Mouse (Mus musculus) megakaryocyte progenitor cell, adult 5-6 weeks (primary cell): ENCODE measurements around the gene Olfr1019. TPM values are rescaled to one million over a fixed set of nuclear protein-coding genes. Genes with fewer than 3 reads are reported as not detected.

Experiments
- ATAC-seq: replicated peaks from 2 replicates; pipeline ENCODE4 v1.8.0; 2016; ENCODE audit warnings: mild to moderate bottlenecking, moderate TSS enrichment, inconsistent platforms; ENCODE audit not compliant: poor library complexity
- total RNA-seq, 2 experiments: library from RNA; stranded (forward) in 1 of 2; stranded (reverse) in 1 of 2; fragments of 157-497, 149-512 nt in 1 of 2; fragments of 200-1000 nt in 1 of 2; gene quantifications; 2 replicates each; pipeline versions ENCODE4 v1.2.3 to v1.2.4; 2015 to 2017

The Olfr1019 gene
- total RNA-seq (2015) (not detected in 2 replicates), total RNA-seq (2017) (not detected in 2 replicates)

DNA sequence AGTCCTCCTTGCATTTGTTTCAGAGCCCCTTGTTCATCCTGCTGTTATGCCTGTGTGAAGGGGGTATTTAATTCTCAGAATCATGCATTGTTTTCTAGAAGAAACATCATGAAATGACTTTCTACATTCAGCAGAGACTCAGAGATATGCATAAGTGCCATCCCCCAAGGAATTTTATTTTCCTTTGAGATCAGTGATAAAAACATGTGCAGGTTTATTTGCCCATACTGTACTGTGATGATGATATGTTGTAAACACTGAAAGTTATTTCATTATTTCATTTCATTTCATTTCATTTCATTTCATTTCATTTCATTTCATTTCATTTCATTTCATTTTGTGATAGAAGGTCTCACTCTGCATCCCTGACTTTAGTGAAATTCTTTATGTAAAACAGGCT lies at the start of gene Olfr1019:
Gene Olfr1019, minus strand, starts transcription at position 101 of the 400 bp plus-strand sequence.
- ATAC-seq = no peak

DNA sequence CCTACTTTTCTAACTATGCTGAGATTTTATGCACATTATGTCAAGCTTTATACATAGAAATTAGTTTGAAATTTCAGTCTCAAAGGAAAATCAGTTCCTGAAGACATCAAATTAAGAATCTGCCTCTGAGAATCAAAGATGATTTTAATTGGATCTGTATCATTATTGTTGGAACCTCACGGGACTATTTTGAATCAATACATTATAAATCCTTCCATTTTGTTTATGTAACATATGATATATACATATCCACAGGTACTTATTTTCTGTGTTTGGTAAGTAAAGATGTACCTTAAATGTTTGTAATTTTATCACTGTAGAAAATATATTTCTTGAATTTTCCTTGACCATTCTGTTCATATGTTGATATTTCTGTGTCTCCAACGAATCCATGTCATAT lies 40.1 kb upstream of the Olfr1019 start, which contains the start of gene Olfr1023:
Gene Olfr1023, plus strand, starts transcription at position 301 of the 400 bp plus-strand sequence.
- no peak for ATAC-seq

DNA sequence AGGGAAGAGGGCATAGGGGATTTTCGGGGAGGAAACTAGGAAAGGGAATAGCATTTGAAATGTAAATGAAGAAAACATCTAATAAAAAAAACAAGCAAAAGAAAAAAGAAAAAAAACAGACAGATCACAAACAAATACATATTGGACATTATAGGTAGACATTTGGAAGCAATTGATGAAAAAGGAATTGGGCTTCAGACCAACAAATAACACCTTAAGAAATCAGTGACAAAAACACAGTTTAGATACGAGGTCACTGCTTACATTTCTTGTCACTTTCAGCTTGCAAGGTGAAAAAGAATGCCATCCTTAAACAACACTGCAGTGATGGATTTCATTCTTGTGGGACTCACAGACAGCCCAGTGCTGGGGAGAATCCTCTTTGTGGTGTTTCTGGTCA lies 23.0 kb upstream of the Olfr1019 start, which contains the start of gene Olfr1022:
Gene Olfr1022, plus strand, starts transcription at position 301 of the 400 bp plus-strand sequence.
- no peak for ATAC-seq

DNA sequence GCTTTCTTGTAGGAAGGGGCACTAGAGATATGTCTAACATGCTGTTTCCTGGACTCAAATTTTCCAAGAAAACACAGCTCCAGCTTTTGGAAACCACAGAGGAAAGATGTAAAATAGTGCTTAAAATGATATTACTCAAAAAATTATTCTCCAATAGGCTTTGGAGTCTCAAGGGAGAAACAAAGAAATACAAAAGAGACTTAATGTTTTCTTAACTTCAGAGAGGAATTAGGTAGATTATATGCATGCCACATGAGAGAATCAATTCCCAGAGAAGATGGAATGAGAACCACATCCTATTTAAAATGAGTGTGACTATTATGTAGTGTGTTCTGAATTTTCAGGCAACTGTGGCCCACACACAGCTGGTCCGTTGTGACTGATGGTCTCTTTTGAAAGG lies 1.4 kb upstream of the Olfr1019 start, which contains the start of gene Olfr1020:
Gene Olfr1020, plus strand, starts transcription at position 301 of the 400 bp plus-strand sequence.
- no peak for ATAC-seq

DNA sequence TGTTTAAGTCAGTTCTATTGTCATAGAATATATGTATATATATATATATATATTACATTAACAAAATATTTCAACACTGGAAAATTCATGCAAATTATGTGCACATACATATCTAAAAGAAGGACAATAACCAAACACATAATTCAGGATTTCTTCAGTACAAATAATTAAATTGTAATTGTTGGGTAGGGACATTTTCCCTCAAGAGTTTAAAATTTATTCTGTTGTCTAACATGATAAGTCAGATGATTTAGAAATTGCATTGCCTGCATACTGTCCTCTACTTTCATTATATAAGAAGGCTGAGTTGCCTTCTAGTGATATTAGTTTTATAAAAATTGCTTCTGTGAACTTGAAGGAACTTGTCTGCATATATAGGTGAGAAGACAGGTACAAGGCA lies 27.1 kb downstream of the Olfr1019 start, which contains the start of gene Olfr1018:
Gene Olfr1018, plus strand, starts transcription at position 301 of the 400 bp plus-strand sequence.
- no peak for ATAC-seq

DNA sequence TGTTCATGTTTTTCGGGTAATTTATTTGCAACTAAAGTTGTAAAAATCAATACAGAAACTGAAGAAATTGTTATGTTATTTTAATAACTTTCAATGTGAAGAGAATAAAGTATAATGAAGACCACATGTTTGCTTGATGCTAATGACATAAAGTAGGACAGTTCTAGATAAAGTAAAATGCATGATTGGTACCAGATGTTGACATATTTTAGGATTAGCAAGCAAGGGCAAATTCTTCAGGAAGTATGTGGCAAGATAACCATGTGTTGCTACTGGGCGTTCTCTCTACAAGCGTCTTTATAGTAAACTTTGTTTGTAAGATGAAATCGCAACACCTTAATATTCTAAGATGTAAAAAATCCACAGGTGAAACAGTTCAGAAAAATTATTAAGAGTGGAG lies 40.8 kb downstream of the Olfr1019 start:
- no peak for ATAC-seq

DNA sequence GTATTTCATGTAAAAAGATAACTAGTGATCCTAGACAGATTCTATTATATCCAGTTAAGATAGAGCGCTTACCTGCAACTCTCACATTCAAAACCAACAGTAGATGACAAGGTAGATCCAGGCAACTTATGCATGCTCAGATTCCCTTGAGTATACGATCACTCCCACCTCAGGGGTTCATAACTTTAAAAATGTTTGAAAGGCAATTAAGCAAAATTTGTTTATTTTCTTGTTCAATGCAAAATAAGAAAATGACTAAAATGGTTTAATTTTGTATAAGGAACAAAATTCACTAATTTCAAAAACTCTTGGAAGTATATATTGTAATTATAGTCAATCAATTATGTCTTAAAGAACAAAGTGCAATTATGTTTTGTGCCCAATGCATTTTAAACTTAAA lies 42.8 kb downstream of the Olfr1019 start, which contains the start of gene Olfr1016:
Gene Olfr1016, minus strand, starts transcription at position 101 of the 400 bp plus-strand sequence.
- no peak for ATAC-seq

DNA sequence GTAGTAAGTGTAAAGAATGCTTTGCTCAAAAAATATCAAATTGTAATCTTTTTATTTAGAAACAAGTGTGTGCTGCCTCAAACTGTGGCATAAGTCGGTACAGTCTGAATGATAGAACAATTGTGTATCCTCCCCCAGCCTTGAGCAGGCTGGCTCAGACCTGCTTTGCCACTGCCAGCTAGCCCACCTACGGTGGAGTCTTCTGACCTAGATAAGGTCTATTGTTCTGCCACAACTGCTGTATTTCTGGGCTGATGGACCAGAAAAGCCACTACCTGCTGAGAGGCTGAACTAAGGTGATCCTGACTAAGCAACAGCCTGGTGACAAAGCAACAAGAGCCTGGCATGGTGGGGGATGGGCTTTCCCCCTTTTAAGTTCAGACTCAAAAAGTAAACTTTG lies 53.0 kb downstream of the Olfr1019 start:
- ATAC-seq = no peak

Other genes starting within 250 kb of the Olfr1019 start
- gene Olfr1000, start 233.6 kb downstream of the Olfr1019 start, total RNA-seq (2015) = not detected in 2 replicates
- not detected in 2 replicates for gene Olfr1000, start 233.6 kb downstream of the Olfr1019 start, total RNA-seq (2017)
- not detected in 2 replicates for gene Olfr1002, start 194.8 kb downstream of the Olfr1019 start, total RNA-seq (2015)
- gene Olfr1002, start 194.8 kb downstream of the Olfr1019 start, total RNA-seq (2017) = not detected in 2 replicates
- gene Olfr154, start 181.0 kb downstream of the Olfr1019 start, total RNA-seq (2015) = not detected in 2 replicates
- not detected in 2 replicates for gene Olfr154, start 181.0 kb downstream of the Olfr1019 start, total RNA-seq (2017)
- not detected in 2 replicates for gene Olfr1006, start 166.7 kb downstream of the Olfr1019 start, total RNA-seq (2015)
- gene Olfr1006, start 166.7 kb downstream of the Olfr1019 start, total RNA-seq (2017) = not detected in 2 replicates
- gene Olfr1008, start 156.1 kb downstream of the Olfr1019 start, total RNA-seq (2015) = not detected in 2 replicates
- gene Olfr1008, start 156.1 kb downstream of the Olfr1019 start, total RNA-seq (2017) = not detected in 2 replicates
- not detected in 2 replicates for gene Olfr1009, start 130.1 kb downstream of the Olfr1019 start, total RNA-seq (2015)
- not detected in 2 replicates for gene Olfr1009, start 130.1 kb downstream of the Olfr1019 start, total RNA-seq (2017)
- not detected in 2 replicates for gene Olfr1012, start 82.7 kb downstream of the Olfr1019 start, total RNA-seq (2015)
- gene Olfr1012, start 82.7 kb downstream of the Olfr1019 start, total RNA-seq (2017) = not detected in 2 replicates
- gene Olfr1013, start 78.4 kb downstream of the Olfr1019 start, total RNA-seq (2015) = not detected in 2 replicates
- gene Olfr1013, start 78.4 kb downstream of the Olfr1019 start, total RNA-seq (2017) = not detected in 2 replicates
- not detected in 2 replicates for gene Olfr1014, start 72.8 kb downstream of the Olfr1019 start, total RNA-seq (2015)
- not detected in 2 replicates for gene Olfr1014, start 72.8 kb downstream of the Olfr1019 start, total RNA-seq (2017)
- gene Olfr1015, start 63.5 kb downstream of the Olfr1019 start, total RNA-seq (2015) = not detected in 2 replicates
- not detected in 2 replicates for gene Olfr1015, start 63.5 kb downstream of the Olfr1019 start, total RNA-seq (2017)
- gene Olfr1016, start 42.9 kb downstream of the Olfr1019 start, total RNA-seq (2015) = not detected in 2 replicates
- not detected in 2 replicates for gene Olfr1016, start 42.9 kb downstream of the Olfr1019 start, total RNA-seq (2017)
- not detected in 2 replicates for gene Olfr1018, start 27.0 kb downstream of the Olfr1019 start, total RNA-seq (2015)
- gene Olfr1018, start 27.0 kb downstream of the Olfr1019 start, total RNA-seq (2017) = not detected in 2 replicates
- not detected in 2 replicates for gene Olfr1020, start 1.5 kb upstream of the Olfr1019 start, total RNA-seq (2015)
- gene Olfr1020, start 1.5 kb upstream of the Olfr1019 start, total RNA-seq (2017) = not detected in 2 replicates
- gene Olfr1022, start 23.1 kb upstream of the Olfr1019 start, total RNA-seq (2015) = not detected in 2 replicates
- not detected in 2 replicates for gene Olfr1022, start 23.1 kb upstream of the Olfr1019 start, total RNA-seq (2017)
- not detected in 2 replicates for gene Olfr1023, start 40.2 kb upstream of the Olfr1019 start, total RNA-seq (2015)
- not detected in 2 replicates for gene Olfr1023, start 40.2 kb upstream of the Olfr1019 start, total RNA-seq (2017)
- not detected in 2 replicates for gene Olfr1024, start 59.6 kb upstream of the Olfr1019 start, total RNA-seq (2015)
- gene Olfr1024, start 59.6 kb upstream of the Olfr1019 start, total RNA-seq (2017) = not detected in 2 replicates
- not detected in 2 replicates for gene Olfr1025-ps1, start 69.7 kb upstream of the Olfr1019 start, total RNA-seq (2015)
- gene Olfr1025-ps1, start 69.7 kb upstream of the Olfr1019 start, total RNA-seq (2017) = not detected in 2 replicates
- gene Olfr1026, start 76.1 kb upstream of the Olfr1019 start, total RNA-seq (2015) = not detected in 2 replicates
- not detected in 2 replicates for gene Olfr1026, start 76.1 kb upstream of the Olfr1019 start, total RNA-seq (2017)
- gene Olfr1028, start 105.0 kb upstream of the Olfr1019 start, total RNA-seq (2015) = not detected in 2 replicates
- not detected in 2 replicates for gene Olfr1028, start 105.0 kb upstream of the Olfr1019 start, total RNA-seq (2017)
- gene Olfr1029, start 128.4 kb upstream of the Olfr1019 start, total RNA-seq (2015) = not detected in 2 replicates
- not detected in 2 replicates for gene Olfr1029, start 128.4 kb upstream of the Olfr1019 start, total RNA-seq (2017)
- not detected in 2 replicates for gene Olfr1030, start 133.8 kb upstream of the Olfr1019 start, total RNA-seq (2015)
- gene Olfr1030, start 133.8 kb upstream of the Olfr1019 start, total RNA-seq (2017) = not detected in 2 replicates
- gene Olfr1031, start 144.8 kb upstream of the Olfr1019 start, total RNA-seq (2015) = not detected in 2 replicates
- gene Olfr1031, start 144.8 kb upstream of the Olfr1019 start, total RNA-seq (2017) = not detected in 2 replicates
- not detected in 2 replicates for gene Olfr1032, start 160.1 kb upstream of the Olfr1019 start, total RNA-seq (2015)
- not detected in 2 replicates for gene Olfr1032, start 160.1 kb upstream of the Olfr1019 start, total RNA-seq (2017)
- gene Olfr1033, start 175.2 kb upstream of the Olfr1019 start, total RNA-seq (2015) = 0.10 and 0.24 TPM in 2 replicates
- gene Olfr1033, start 175.2 kb upstream of the Olfr1019 start, total RNA-seq (2017) = 0.14 TPM in 1 of 2 replicates, not detected in the other
- not detected in 2 replicates for gene Olfr1034, start 200.4 kb upstream of the Olfr1019 start, total RNA-seq (2015)
- gene Olfr1034, start 200.4 kb upstream of the Olfr1019 start, total RNA-seq (2017) = not detected in 2 replicates
- gene Olfr1036, start 228.5 kb upstream of the Olfr1019 start, total RNA-seq (2015) = not detected in 2 replicates
- not detected in 2 replicates for gene Olfr1036, start 228.5 kb upstream of the Olfr1019 start, total RNA-seq (2017)
- gene Olfr1037, start 241.9 kb upstream of the Olfr1019 start, total RNA-seq (2015) = not detected in 2 replicates
- not detected in 2 replicates for gene Olfr1037, start 241.9 kb upstream of the Olfr1019 start, total RNA-seq (2017)